Mouse (Mus musculus) MEL (cell line): ENCODE data around the gene Zfp963. TPM values are rescaled to one million over a fixed set of nuclear protein-coding genes. Genes with fewer than 3 reads are reported as not detected.

Source experiments
- DNase-seq: peaks from one replicate; pipeline ENCODE4 v3.0.0; 2011; ENCODE audit warnings: low read depth, low spot score
- H3K27ac ChIP-seq: 2 replicates; pipeline ENCODE4 v1.5.1; 2012; ENCODE audit warnings: low read depth, mild to moderate bottlenecking, control low read depth, low read length, moderate library complexity; ENCODE audit not compliant: control insufficient read depth
- H3K27me3 ChIP-seq, 2 experiments: fragments of 150-350 bp in 1 of 2; sonication (generic) in 1 of 2; 2 replicates each; pipeline ENCODE4 v1.6.1; 2012; ENCODE audit warnings: low read length in 2 of 2, mild to moderate bottlenecking in 2 of 2, improper control_type of control experiment in 1 of 2, moderate library complexity in 1 of 2; ENCODE audit not compliant: insufficient read depth in 2 of 2, control insufficient read depth in 1 of 2
- H3K36me3 ChIP-seq, 2 experiments: 2 replicates each; pipeline ENCODE4 v1.6.1; 2012 to 2014; ENCODE audit warnings: low read length in 2 of 2, improper control_type of control experiment in 1 of 2, inconsistent platforms in 1 of 2, mild to moderate bottlenecking in 1 of 2; ENCODE audit not compliant: insufficient read depth in 2 of 2, control insufficient read depth in 1 of 2
- H3K4me1 ChIP-seq, 2 experiments: fragments of 150-350 bp in 1 of 2; sonication (generic) in 1 of 2; 2 replicates each; pipeline ENCODE4 v1.6.1; 2012; ENCODE audit warnings: low read length in 2 of 2, improper control_type of control experiment in 1 of 2, mild to moderate bottlenecking in 1 of 2; ENCODE audit not compliant: insufficient read depth in 2 of 2, control insufficient read depth in 1 of 2
- H3K4me3 ChIP-seq, 2 experiments: fragments of 150-350 bp in 1 of 2; sonication (generic) in 1 of 2; 2 replicates each; pipeline ENCODE4 v1.5.1; 2012; ENCODE audit warnings: low read depth in 2 of 2, low read length in 2 of 2, mild to moderate bottlenecking in 2 of 2, moderate library complexity in 2 of 2, control low read depth in 1 of 2, improper control_type of control experiment in 1 of 2; ENCODE audit not compliant: control insufficient read depth in 1 of 2, insufficient read depth in 1 of 2
- H3K79me2 ChIP-seq: 2 replicates; pipeline ENCODE4 v1.6.1; 2012; ENCODE audit warnings: mild to moderate bottlenecking, low read length, moderate library complexity; ENCODE audit not compliant: control insufficient read depth, poor library complexity, insufficient read depth
- H3K9ac ChIP-seq: 2 replicates; pipeline ENCODE4 v1.6.1; 2012; ENCODE audit warnings: low read depth, mild to moderate bottlenecking, control low read depth, low read length, moderate library complexity; ENCODE audit not compliant: control insufficient read depth, poor library complexity, severe bottlenecking
- H3K9me3 ChIP-seq: fragments of 150-350 bp; sonication (generic); replicated peaks from 2 replicates; pipeline ENCODE4 v1.6.1; 2012; ENCODE audit warnings: mild to moderate bottlenecking, low read length, improper control_type of control experiment, moderate library complexity; ENCODE audit not compliant: insufficient read depth
- BHLHE40 ChIP-seq: IDR thresholded peaks from 2 replicates; pipeline ENCODE4 v1.6.1; 2012; ENCODE audit warnings: low read depth, mild to moderate bottlenecking, inconsistent platforms, low read length, improper control_type of control experiment, borderline replicate concordance
- CTCF ChIP-seq, 3 experiments: IDR thresholded peaks in 2 of 3; conservative IDR thresholded peaks in 1 of 3; 2 replicates each; pipeline ENCODE4 v1.5.1; 2011 to 2012; ENCODE audit warnings: low read length in 3 of 3, low read depth in 2 of 3, mild to moderate bottlenecking in 2 of 3, improper control_type of control experiment in 1 of 3, inconsistent platforms in 1 of 3, mixed read lengths in 1 of 3, moderate library complexity in 1 of 3; ENCODE audit not compliant: control insufficient read depth in 1 of 3, insufficient read depth in 1 of 3, poor library complexity in 1 of 3, severe bottlenecking in 1 of 3
- E2F4 ChIP-seq: IDR thresholded peaks from 2 replicates; pipeline ENCODE4 v1.6.1; 2011; ENCODE audit warnings: low read depth, low read length, improper control_type of control experiment, borderline replicate concordance
- EP300 ChIP-seq, 2 experiments: IDR thresholded peaks; 2 replicates each; pipeline ENCODE4 v1.6.1; 2011; ENCODE audit warnings: improper control_type of control experiment in 2 of 2, low read length in 2 of 2, low read depth in 1 of 2, mild to moderate bottlenecking in 1 of 2
- GATA1 ChIP-seq: IDR thresholded peaks from 2 replicates; pipeline ENCODE4 v1.6.1; 2011; ENCODE audit warnings: low read depth, low read length, improper control_type of control experiment
- HCFC1 ChIP-seq: IDR thresholded peaks from 2 replicates; pipeline ENCODE4 v1.6.1; 2012; ENCODE audit warnings: low read depth, mild to moderate bottlenecking, inconsistent platforms, low read length, improper control_type of control experiment, moderate library complexity
- KAT2A ChIP-seq: conservative IDR thresholded peaks from 2 replicates; pipeline ENCODE4 v1.6.1; 2012; ENCODE audit warnings: low read depth, low read length, improper control_type of control experiment, inconsistent platforms
- MAZ ChIP-seq: IDR thresholded peaks from 2 replicates; pipeline ENCODE4 v1.6.1; 2012; ENCODE audit warnings: low read depth, mild to moderate bottlenecking, inconsistent platforms, low read length, improper control_type of control experiment
- MEF2A ChIP-seq: IDR thresholded peaks from 2 replicates; pipeline ENCODE4 v1.6.1; 2014; ENCODE audit warnings: low read depth, mild to moderate bottlenecking, inconsistent platforms, low read length, improper control_type of control experiment; ENCODE audit not compliant: poor library complexity, insufficient replicate concordance, severe bottlenecking; ENCODE audit errors: extremely low read depth
- MYC ChIP-seq: IDR thresholded peaks from 2 replicates; pipeline ENCODE4 v1.6.1; 2011; ENCODE audit warnings: low read depth, mild to moderate bottlenecking, low read length, improper control_type of control experiment, moderate library complexity
- POLR2A ChIP-seq, 2 experiments: IDR thresholded peaks; 2 replicates each; pipeline ENCODE4 v1.6.1; 2011 to 2012; ENCODE audit warnings: low read length in 2 of 2, mild to moderate bottlenecking in 2 of 2, control low read depth in 1 of 2, improper control_type of control experiment in 1 of 2, low read depth in 1 of 2, moderate library complexity in 1 of 2; ENCODE audit not compliant: control insufficient read depth in 1 of 2, insufficient read depth in 1 of 2, poor library complexity in 1 of 2
- POLR2AphosphoS2 ChIP-seq: IDR thresholded peaks from 2 replicates; pipeline ENCODE4 v1.6.1; 2011; ENCODE audit warnings: low read length, improper control_type of control experiment
- POLR2AphosphoS5 ChIP-seq: IDR thresholded peaks from 2 replicates; pipeline ENCODE4 v1.6.1; 2012; ENCODE audit warnings: low read depth, borderline replicate concordance, mild to moderate bottlenecking, inconsistent platforms, low read length, moderate library complexity, mixed read lengths
- RCOR1 ChIP-seq: IDR thresholded peaks from 2 replicates; pipeline ENCODE4 v1.6.1; 2012; ENCODE audit warnings: low read depth, mild to moderate bottlenecking, inconsistent platforms, low read length, improper control_type of control experiment
- SMC3 ChIP-seq: IDR thresholded peaks from 2 replicates; pipeline ENCODE4 v1.6.1; 2011; ENCODE audit warnings: low read depth, low read length, improper control_type of control experiment
- TBP ChIP-seq: IDR thresholded peaks from 2 replicates; pipeline ENCODE4 v1.8.0; 2011; ENCODE audit warnings: low read depth, low read length, improper control_type of control experiment
- TCF12 ChIP-seq: IDR thresholded peaks from 2 replicates; pipeline ENCODE4 v1.6.1; 2014; ENCODE audit warnings: low read depth, mild to moderate bottlenecking, inconsistent platforms, low read length, improper control_type of control experiment, moderate library complexity
- UBTF ChIP-seq: IDR thresholded peaks from 2 replicates; pipeline ENCODE4 v1.6.1; 2012; ENCODE audit warnings: low read depth, mild to moderate bottlenecking, inconsistent platforms, low read length, improper control_type of control experiment, moderate library complexity, borderline replicate concordance; ENCODE audit not compliant: insufficient read depth
- USF1 ChIP-seq: IDR thresholded peaks from 2 replicates; pipeline ENCODE4 v1.6.1; 2014; ENCODE audit warnings: low read depth, mild to moderate bottlenecking, inconsistent platforms, low read length, improper control_type of control experiment, moderate library complexity
- polyA plus RNA-seq, 2 experiments: library from polyadenylated mRNA; stranded (reverse) in 1 of 2; unstranded in 1 of 2; fragments of >175 nt in 1 of 2; fragments of >200 nt in 1 of 2; gene quantifications; 2 replicates each; pipeline versions ENCODE4 v1.2.1 to v1.2.4; 2012; ENCODE audit warnings: low replicate concordance in 2 of 2, low read depth in 1 of 2; ENCODE audit not compliant: insufficient read length in 2 of 2, insufficient read depth in 1 of 2, missing spikeins in 1 of 2
- total RNA-seq: library from RNA; depleted of rRNA; stranded (reverse); fragments of 300-350 nt; gene quantifications from 2 replicates; pipeline ENCODE4 v1.2.3, GENCODE M21; 2012

Zfp963 gene
- total and polyA plus RNA-seq, 3 experiments: 0.65 to 0.95 TPM; not detected in 1

DNA sequence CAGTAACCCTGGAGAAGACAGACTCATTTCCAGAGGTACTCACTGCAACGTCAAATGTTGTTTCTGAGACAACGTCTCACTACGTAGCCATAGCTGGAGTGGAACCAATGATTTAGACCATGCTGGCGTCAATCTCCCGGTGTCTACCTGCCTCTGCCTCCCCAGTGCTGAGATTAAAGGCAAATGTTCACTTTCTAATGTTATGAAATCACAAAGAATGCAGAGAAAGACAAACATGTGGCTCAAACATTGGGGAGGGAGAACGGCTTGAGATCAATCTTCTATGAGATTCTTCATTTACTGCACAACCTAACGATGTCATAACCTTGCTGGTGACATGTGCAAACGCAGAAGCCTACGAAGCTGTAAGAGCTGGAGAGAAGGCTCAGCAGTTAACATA, 21.5 kb upstream of the Zfp963 start (continued):
- TF ChIP-seq TBP (no peak), TCF12 (no peak), USF1 (no peak)

DNA sequence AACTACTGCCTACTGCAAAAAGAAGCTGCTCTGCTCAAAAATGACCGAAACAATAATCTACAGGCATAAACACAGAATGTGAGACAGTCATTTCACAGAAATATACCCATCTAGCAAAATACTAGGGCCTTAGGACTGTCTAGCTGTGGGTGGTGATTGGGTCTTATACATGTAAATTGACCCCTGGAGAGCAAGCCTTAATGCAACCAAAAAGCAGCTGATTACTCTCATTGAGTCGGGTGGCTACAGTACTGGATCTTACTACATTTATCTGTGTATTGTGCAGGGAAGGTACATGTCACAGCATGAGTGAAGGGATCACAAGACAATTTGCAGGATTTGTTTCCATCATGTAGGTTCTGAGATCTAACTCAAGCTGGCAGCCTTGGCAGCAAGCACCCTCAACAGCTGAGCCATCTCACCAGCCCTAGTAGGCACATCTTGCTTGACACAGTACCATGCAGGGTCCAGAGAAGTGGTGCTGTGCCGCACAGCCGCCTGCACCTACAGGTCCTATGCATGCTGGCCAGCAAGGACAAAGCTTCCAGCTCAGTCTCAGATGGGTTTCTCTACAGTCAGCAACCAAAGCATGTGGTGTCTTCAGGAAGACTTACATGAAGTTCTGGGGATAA, 12.2 kb upstream of the Zfp963 start:
- Histone ChIP-seq H3K27me3 (no peaks in the 10 kb centered on the region), H3K36me3 (peaks cover 0 to 16% of the 10 kb centered on the region in 2 experiments; a peak in 2 of 4 replicates), H3K79me2 (no peaks in the 10 kb centered on the region), H3K9ac (no peak overlapping the region), H3K9me3 (no peaks in the 10 kb centered on the region), H3K4me3 (no peak overlapping the region), H3K27ac (no peak overlapping the region), H3K4me1 (no peaks in the 10 kb centered on the region)
- DNase-seq: no peak
- no peak for TF ChIP-seq POLR2A (IDR thresholded peaks at IDR 0.05; ENCODE audit: control insufficient read depth in 1 of 2, insufficient read depth in 1 of 2, low read depth in 1 of 2, low read length in 2 of 2, poor library complexity in 1 of 2)
- TF ChIP-seq KAT2A: no peak
- no peak for TF ChIP-seq MYC
- TF ChIP-seq POLR2AphosphoS5: no peak
- TF ChIP-seq BHLHE40: no peak
- no peak for TF ChIP-seq UBTF
- no peak for TF ChIP-seq GATA1

DNA sequence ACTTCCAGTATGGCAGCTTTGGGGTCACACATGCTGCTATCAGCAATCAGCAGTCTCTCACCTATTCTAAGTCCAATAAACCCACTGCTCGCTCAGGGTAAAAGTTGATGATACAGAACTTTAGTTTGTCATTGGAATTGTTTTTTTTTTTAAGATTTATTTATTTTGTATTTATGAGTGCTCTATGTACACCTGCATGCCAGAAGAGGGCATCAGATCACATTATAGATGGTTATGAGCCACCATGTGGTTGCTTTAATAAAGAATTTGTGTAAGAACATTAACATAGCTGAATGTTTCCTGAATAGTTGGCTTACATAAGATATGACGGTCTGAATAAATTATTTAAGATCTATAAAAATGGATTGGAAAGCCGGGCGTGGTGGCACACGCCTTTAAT, 8.5 kb upstream of the Zfp963 start:
- no peaks in the 10 kb centered on the region for H3K79me2 ChIP-seq
- no peak overlapping the region for H3K4me3 ChIP-seq
- no peak overlapping the region for H3K27ac ChIP-seq
- H3K9me3 ChIP-seq: no peaks in the 10 kb centered on the region
- H3K27me3 ChIP-seq: no peaks in the 10 kb centered on the region
- DNase-seq: no peak
- H3K36me3 ChIP-seq: no peaks in the 10 kb centered on the region
- no peaks in the 10 kb centered on the region for H3K4me1 ChIP-seq
- TF ChIP-seq CTCF (IDR thresholded peaks at IDR 0.05 in 2 of 3, conservative IDR thresholded peaks at IDR 0.05 in 1 of 3; ENCODE audit: control insufficient read depth in 1 of 3, insufficient read depth in 1 of 3, low read depth in 2 of 3, low read length in 3 of 3, poor library complexity in 1 of 3, severe bottlenecking in 1 of 3) (peak in 1 of 3 experiments; percentile 27; a peak in 2 of 6 replicates), EP300 (IDR thresholded peaks at IDR 0.05; ENCODE audit: low read depth in 1 of 2, low read length in 2 of 2) (no peak), POLR2AphosphoS5 (no peak), HCFC1 (no peak), MEF2A (no peak), E2F4 (no peak), MAZ (no peak), POLR2AphosphoS2 (no peak), RCOR1 (no peak), SMC3 (0 out of 2 replicates have a peak, but pooled peaks have one; percentile 13)
- no peak overlapping the region for H3K9ac ChIP-seq
